Mouse (Mus musculus): ENCODE data around the gene Dram2. TPM values are rescaled to one million over a fixed set of nuclear protein-coding genes. Genes with fewer than 3 reads are reported as not detected.
"Not testable (repeated sequence)": the region's sequence is repeated elsewhere in the genome, so short reads cannot be mapped to it uniquely, and the experiment has no call there.

Gene Dram2
- total RNA-seq (2021) = 10 to 100 TPM; 72.1 to 81.5 TPM
- long read RNA-seq, experiment 1, transcript Dram2-202 (9 exons, 3,271 nt) = major isoform, 11 of 20 reads
- long read RNA-seq, experiment 1, partial matches to known transcripts = 0 of 20 reads
- long read RNA-seq, experiment 1, other reads (novel, unspliced or antisense) = 9 of 20 reads
- long read RNA-seq, experiment 2, transcript Dram2-202 (9 exons, 3,271 nt) = major isoform, 34 of 50 reads
- long read RNA-seq, experiment 2, partial matches to known transcripts = 4 of 50 reads
- long read RNA-seq, experiment 2, other reads (novel, unspliced or antisense) = 9 of 50 reads

- intact Hi-C loops (cut with DNase I) = no loop called here
- DNase-seq = peak; percentile 81 to 86
Observed at GRCm38 (mm10) chr3:106547171-106547923, at the start of gene Dram2, which contains the start of gene Cept1. Gene Dram2 (plus strand): TSS chr3:106547798. Gene Cept1 (minus strand): TSS chr3:106547802.

GRCm38 (mm10) chr3:106500510-106500909, 47.1 kb upstream of the Dram2 start:
- intact Hi-C loops (cut with DNase I) = no loop called here
- no peak for DNase-seq

GRCm38 (mm10) chr3:106502892-106503291, 44.7 kb upstream of the Dram2 start:
- intact Hi-C loops (cut with DNase I) = no loop called here
- no peak for DNase-seq

- DNase-seq = no peak
- intact Hi-C loops (cut with DNase I) = no loop called here
Observed at GRCm38 (mm10) chr3:106510669-106511068, 36.9 kb upstream of the Dram2 start.

DNA sequence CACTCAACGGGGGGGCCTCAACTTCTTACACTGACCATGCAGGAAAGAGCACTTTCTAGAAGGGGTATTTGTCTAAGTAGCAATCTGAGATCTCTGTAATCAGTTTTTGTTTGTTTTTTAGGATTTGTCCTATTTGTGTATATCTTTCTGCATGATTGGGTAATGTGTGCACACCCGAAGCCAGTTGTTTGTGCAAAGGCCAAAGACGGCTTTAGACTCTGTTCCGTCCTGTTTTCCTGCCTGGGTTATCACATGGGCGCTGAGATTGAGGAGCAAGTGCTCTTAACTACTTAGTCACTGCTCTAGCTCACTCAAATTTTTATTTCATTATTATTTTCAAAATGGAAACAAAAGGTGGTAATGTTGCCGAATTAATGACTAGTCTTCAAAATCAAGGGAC, 32.6 kb upstream of the Dram2 start:
- no peak for DNase-seq
- intact Hi-C loops (cut with DNase I) = no loop called here

DNA sequence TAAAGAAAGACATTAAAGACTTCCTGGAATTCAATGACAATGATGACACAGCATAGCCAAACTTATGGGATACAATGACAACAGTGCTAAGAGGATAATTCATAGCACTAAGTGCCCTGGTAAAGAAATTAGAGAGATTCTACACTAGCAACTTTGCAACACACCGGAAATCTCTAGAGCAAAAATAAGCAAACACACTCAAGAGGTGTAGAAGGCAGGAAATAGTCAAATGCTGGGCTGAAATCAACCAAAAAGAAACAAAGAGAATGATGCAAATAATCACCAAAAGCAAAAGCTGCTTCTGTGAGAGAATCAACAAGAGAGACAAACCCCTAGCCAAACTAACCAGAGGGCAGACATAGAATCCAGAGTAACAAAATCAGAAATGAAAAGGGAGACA, 24.9 kb upstream of the Dram2 start:
- intact Hi-C loops (cut with DNase I) = no loop called here
- no peak for DNase-seq

DNA sequence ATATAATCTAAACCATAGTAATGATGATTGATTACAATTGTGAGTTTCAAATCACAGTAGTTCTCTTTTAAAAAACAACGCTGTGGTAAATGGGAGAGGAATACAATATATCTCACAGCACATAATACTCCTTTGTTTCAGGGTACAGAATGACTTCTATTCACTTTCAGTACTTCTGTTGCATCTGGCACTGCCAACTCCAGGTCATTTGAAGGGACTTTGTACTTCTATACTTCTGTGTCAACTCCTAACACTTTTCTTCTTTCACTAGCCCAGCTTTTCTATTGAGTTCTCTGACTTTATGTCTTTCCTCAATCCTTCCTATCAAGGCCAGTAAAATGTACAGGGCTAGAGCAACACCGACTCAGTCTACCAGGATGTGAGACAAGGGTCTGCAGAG, 21.2 kb upstream of the Dram2 start:
- intact Hi-C loops (cut with DNase I) = no loop called here
- DNase-seq = no peak

GRCm38 (mm10) chr3:106528032-106528431, 19.6 kb upstream of the Dram2 start:
- intact Hi-C loops (cut with DNase I) = no loop called here
- DNase-seq = no peak

DNA sequence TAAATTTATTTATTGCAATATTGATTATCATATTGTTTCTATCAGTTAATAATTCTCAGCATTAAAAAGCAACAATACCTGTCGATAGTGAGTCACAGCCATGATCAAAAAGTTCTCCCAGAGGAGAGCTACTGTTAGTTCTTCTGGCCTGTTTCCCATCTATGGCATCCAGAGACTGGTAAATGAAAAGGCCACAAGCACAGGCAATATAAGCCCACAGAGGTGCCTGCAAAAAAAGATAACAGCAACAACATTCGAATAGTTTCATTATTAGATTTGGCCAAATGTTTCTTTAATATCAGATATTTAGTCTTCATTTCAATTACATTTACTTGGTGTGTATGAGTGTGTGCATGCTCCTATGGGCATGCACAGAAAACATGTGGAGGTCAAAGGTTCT, 14.3 kb upstream of the Dram2 start:
- intact Hi-C loops (cut with DNase I) = no loop called here
- no peak for DNase-seq

DNA sequence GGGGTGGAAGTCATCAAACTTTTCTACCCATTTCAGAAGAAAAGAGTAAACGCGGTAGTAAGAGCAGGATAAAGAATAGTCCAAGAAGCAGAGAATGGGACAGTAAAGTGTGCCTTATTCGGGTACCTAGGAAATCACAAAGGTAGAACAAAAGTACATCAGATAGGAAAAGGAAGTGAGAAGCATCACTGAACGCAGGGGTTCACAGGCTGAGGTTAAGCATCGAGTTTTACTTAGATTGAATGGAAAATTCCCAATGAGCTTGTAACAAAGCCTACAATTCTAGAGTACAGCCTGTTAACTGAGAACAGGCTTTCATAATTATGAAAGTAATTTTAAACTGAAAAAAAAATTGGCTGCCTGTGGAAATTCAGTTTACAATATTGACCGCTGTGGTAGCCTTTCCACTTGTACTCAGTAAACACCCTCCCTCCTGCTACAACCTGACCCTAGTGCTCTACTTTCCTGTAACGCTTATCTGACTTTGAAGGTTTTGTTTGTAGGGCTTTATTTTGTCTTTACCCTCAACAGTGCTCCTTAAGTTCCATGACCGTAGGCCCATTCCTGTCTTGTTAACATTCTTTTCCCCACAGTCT, 2.8 kb upstream of the Dram2 start:
- intact Hi-C loops (cut with DNase I) = loop anchor here (5.0 kb wide), 1 partner anchor 873 kb away; no protein-coding TSS in a partner anchor
- no peak for DNase-seq

DNA sequence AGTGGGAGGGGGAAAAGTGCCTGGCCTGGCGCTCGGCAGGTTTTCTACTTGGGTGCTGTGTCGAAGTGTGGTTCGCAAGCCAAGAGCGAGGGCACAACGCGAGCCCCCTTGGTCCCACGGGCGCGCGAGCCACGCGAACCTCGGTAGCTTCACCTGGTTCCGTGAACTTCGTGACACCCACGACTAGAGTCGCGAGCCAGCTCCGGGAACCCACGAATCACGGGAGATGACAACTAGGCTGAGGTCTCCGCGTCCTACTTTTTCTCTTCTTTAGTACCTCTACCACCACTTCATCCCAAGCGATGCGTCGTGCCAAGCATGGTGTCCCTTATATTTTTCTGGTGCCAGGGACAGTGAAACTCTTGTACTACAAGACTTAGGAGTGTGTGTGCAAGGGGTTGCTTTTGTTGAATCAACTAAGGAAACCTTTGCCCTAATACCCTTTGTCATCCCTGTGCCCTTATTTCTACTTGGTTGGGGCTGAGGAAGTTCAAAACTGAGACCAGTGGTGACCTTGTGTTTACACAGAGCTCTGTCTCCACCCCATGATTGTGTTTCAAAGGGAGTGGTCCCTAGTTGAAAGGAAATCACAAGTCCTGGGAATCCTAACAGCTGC, 434 bp downstream of the Dram2 start:
- DNase-seq = no peak
- intact Hi-C loops (cut with DNase I) = no loop called here

GRCm38 (mm10) chr3:106548971-106549370, 1.4 kb downstream of the Dram2 start:
- intact Hi-C loops (cut with DNase I) = no loop called here
- no peak for DNase-seq

- intact Hi-C loops (cut with DNase I) = no loop called here
- DNase-seq = no peak
Observed at GRCm38 (mm10) chr3:106553411-106553810, 5.8 kb downstream of the Dram2 start.

GRCm38 (mm10) chr3:106555743-106556250, 8.2 kb downstream of the Dram2 start:
- intact Hi-C loops (cut with DNase I) = no loop called here
- no peak for DNase-seq

DNA sequence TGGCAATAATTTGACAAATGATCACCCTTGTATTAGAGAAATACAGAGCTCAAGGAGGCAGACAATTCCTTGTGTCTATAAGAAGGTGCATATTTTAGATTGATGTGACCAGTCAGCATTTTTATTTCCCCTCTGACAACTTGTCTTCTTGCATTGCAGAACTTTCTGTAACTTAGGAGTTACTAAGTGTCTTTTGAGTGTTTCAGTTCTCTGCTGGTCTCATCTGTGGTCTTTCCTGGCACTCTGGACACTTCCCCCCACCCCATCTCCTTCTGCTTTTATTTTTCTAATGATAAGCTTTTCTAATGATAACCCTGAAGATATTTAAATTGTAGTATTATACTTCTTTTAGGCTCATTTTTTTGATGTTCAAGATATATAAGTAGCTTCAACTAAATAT, 10.7 kb downstream of the Dram2 start:
- intact Hi-C loops (cut with DNase I) = no loop called here

GRCm38 (mm10) chr3:106565876-106566275, 18.3 kb downstream of the Dram2 start:
- DNase-seq = no peak
- intact Hi-C loops (cut with DNase I) = no loop called here

More for the DNA sequence above, 10.7 kb downstream of the Dram2 start:
- no peak for DNase-seq

DNA sequence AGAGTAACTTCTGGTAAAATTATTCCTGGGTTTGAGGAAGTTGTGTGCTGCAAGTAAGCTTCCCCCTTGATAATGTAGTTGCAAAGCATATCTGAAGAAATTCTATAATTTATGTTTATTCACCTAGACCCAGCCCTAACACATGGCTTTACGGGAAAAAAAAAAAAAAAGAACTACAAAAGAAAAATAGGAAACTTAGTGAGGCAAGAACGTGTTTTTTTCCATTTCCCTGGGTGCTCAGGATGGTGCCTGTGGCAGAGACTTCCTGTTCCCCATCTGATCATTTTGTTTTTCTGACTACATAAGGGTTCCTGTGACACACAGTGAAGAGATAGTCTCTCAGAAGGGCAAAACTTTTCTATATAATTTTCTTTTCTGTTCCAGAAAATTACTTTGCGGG, 25.6 kb downstream of the Dram2 start:
- intact Hi-C loops (cut with DNase I) = no loop called here
- no peak for DNase-seq

GRCm38 (mm10) chr3:106579296-106579695, 31.7 kb downstream of the Dram2 start:
- intact Hi-C loops (cut with DNase I) = no loop called here
- no peak for DNase-seq

DNA sequence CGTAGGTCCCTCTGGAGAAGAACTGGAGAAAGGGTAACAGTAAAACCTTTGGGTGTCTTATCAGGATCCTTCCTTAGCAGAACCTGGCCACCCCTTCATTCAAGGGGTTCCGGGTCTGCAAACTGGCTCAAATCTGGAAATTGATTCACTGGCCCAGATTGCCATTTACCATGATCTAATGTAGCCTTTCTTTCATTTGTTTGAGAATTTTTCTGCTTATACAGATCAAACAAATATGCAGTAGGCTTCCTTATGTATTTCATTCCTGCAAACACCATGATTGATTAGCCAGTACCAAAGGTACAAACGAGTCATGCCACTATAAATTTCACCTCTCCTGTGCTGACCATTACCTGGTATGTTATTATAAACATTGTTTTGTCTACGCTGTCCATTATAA, 46.0 kb downstream of the Dram2 start:
- intact Hi-C loops (cut with DNase I); DNase-seq: not testable (repeated sequence)

DNA sequence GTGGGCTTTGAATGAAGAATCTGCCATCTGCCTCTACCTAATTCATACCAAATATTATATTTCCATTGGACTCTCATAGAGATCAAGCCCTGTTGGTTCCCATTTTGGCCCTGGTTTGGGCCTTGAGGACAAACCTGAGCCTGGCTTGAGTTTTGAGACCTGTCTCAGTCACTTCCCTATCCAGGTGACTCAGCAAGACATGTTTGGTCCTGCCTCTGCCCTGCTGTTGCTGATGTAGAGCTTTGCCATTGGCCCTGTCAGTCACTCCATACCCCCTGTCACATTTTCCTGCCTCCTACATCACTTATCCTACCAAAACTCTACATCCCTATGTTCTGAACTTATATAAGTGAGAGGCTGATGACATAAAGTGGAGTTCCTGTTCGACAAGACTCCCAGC, 70.5 kb downstream of the Dram2 start:
- no peak for DNase-seq
- intact Hi-C loops (cut with DNase I) = no loop called here

Data from gastrocnemius, postnatal 36 days (tissue).